Mouse (Mus musculus) left cerebral cortex, adult 11 months (tissue): ENCODE measurements around the gene Rab11fip2.
A peak's percentile ranks its signal among the peaks of the same experiment; 100 is the strongest.

Experiments used
- DNase-seq: peaks from one replicate; pipeline ENCODE4 v3.0.0; 2022; ENCODE audit warnings: low spot score

Rab11fip2 gene

DNA sequence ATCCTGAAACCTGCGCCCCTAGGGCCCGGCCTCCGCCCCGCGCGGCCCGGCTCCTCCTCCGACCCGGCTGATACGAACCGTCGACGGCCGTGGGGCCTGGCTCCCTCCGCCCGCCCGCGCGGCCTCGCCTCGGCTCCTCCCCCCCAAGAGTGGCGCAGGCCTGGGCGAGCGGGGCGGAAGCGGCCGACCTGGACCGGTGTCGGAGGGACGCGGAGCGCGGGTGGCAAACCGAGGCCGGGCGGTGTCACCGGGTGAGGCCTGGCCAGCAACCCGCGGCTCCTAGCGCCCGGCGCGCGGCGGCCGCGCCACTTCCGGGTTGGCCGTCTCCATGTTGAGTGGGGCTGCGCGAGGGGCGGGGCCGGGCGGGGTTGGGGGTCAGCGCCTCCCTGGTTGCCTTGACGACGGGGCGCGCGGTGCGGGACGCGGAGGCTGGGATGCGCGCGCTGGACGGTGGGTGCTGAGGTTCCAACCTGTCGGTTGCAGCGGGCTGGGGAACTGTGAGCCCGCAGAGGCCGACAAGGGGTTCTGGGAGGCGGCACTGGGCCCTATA is at the start of gene Rab11fip2:
TSS of gene Rab11fip2 (minus strand) at position 333 of the 550 bp plus-strand sequence.
- DNase-seq = peak; percentile 77

DNA sequence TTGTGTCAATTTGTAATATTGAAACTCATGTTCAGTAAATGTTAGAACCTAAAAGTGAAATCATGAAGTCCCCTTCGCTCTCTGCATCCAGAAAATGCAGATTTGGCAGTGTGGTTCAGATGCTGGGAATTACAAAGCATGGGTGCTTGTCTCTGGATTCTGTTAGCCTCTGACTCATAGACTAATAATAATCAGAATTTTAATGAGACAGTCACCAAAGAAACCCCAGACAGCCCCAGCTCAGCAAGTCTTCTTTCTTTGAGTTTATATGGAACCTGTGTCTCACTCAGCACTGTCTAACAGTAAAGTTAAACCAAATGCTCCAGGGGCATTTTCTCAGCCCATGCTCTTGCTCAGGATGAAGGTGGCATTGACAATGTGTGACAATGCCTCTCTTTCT is 38.1 kb upstream of the Rab11fip2 start:
- no peak for DNase-seq

DNA sequence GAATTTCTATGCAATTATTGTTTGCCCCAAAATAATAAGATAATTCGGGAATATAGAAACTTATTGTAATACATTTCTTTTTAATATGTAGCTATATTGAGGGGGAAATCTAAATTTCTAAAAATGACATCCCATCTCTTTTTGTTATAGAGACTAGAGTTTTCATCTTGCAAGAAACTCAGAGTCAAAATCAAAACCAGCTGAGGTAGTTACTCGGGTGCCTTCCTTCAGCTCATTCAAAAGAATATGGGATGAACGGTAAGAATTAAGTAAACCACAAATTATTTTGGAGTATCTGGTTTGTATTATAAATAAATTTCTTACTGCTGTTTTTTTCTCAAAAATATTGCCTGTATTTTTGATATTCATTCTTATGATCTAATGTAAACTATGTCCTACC is 11.5 kb upstream of the Rab11fip2 start:
- DNase-seq = no peak

DNA sequence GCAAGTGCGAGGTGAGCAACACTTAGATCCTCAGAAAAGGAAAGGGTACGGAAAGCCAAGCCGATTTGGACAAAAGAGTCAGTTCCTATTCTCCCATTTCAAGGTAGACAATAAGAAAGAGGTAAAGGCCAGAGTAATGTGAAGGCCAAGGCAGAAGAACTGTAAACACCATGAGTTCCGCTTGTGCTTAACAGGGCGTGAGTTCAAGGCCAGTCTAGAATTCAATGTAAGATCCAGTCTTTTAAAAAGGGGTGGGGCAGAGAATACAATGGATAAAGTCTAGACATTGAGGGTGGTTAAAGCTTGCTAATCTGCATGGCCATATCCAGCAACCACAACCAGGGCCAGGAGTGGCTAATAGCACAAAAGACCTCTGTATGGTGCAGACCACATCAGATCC is 6.3 kb upstream of the Rab11fip2 start:
- no peak for DNase-seq

DNA sequence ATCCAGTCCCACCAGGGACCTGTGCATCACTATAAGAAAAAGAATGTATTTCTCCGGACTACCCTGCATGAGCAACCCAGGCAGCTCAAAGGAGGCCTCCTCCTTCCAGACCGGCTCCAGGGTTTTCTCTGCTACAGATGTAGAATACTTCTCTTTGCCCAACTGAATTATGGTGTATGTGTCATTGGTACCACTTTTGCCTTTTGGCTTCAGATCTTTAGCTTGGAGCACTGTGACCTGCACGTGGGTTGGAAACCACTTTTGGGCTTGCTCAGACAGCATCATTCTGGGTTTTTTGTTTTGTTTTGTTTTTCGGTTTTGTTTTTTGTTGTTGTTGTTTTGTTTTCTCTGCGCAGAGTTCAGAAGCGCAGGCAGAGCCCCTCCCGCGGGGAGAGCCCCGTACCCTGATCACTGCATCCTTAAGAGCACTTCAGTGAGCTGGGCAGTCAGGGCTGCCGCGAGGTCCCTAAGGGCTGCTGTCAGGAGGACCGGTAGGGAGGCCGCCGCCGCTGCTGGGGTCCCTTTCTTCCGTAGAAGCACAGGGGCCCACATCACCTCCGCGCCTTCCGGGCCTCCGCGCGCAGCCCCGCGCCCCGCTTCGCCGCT is 635 bp downstream of the Rab11fip2 start:
- DNase-seq = no peak

DNA sequence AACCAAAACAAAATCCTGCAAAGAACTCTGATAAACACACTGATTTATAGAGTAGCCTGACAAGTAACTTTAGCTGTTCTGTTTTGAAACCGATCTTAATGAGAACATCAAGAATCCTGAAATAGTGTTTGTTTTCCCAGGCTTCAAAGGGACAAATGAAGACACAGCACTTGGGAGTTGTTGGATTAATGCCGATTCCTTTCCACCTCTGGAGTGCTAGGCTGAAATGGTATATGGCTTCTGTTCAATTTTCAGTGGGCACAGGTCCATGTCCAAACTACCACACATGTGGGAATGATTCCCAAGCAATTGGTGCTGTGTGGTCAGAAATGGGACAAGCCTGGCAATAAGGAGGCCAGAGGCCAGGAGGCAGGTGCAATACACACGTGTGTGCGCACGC is 3.7 kb downstream of the Rab11fip2 start:
- DNase-seq = no peak

DNA sequence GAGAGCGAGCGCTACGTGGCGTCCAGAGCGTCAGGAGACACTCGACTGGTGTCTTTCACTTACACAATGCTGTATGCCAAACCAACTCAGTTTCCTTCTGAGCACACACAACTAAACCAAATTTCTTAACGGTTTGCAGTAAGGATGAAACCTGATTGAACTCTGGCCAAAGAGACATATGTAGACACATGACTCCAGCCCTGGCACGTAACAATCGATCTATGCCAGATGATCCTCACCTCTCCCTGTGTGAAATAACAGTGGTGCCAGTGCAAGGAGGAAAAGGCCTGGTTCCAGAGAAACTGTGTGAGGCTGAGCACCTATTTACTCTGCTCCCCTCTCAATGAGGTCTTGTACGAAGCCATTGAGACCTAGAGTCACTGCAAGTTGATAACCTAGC is 11.4 kb downstream of the Rab11fip2 start:
- DNase-seq = no peak

DNA sequence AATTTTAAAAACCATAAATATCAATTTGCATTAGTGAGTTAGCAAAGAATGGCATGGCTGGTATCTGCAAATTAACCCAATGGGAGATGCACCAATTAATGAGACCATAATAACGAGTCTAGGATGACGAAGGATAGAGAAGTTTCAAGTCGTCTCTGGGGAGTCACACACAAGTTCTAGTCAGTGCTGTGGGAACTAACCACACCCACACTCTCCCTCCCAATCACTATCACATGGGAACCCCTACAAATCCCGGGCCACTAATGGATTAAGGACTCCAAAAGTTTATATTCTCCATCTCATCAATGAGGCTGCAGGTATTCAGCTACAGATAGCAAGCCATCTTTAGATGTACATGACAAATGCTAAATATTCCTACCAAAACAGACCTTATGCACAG is 14.8 kb downstream of the Rab11fip2 start:
- DNase-seq = no peak

DNA sequence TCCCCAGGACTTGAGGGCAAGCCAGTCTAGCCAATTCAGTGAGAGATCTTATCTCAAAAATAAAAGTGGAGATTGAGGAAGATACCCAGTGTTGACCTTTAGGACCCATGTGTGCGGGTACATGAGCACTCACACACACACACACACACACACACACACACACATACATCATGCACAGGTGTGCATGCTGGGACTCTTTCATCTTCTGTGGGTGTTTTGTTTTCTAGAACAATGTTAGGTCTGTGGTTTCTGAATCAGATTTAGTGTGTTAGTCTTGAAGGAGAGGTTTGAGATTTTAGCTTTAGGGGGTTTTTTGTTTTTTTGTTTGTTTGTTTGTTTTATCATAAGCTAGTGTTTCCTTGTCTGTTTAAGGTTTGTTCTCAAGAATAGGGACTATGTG is 17.3 kb downstream of the Rab11fip2 start:
- no peak for DNase-seq

DNA sequence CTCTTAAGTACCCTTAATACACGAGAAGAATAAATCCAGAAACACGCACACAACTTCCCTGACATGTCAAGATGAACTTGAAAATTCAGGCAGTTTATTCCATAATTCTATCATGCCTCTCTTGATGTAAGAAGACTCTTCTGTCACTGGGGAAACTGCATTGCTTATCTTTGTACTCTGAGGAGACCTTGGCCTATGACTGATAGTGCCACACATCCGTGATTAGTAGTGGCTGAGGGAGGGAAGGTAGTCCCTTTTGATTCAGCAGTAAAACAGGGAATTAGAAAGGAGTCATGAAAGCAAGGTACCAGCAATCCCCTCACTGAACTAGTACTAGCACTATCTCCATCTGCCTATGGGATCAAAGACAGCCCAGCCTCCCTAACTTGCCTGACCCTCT is 22.6 kb downstream of the Rab11fip2 start:
- no peak for DNase-seq

DNA sequence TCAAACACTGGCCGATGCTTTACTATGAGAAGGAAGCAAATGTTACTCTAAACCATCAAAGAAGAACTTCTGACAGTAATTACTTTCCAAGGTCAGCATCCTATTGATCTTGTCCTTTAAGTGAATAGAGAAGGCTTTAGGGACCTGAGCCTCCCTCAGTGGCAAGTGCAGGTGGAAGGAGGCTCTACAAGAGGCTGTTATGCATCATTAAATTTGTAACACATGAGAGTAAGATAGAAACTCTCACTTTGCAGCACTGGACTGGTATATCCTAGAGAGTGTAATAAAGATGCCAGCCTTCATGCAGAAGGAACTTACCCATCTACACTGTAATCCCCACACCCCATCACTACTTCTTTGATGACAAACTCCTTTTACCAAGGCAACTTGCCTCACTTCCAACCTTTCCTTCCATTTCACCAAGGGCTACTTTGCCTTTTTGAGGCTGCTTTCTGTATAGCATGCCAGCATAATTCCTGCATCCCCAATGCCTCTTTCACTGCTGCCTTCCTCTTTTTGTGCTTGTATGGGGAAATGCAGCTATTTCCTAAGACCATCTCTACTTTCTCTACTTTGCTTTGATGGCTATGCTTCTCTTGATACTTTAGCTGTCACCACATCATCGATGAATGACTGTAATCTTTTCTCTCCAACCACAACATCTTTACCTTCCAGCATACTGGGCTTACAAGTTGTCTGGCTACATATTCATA is 25.4 kb downstream of the Rab11fip2 start:
- DNase-seq = no peak

DNA sequence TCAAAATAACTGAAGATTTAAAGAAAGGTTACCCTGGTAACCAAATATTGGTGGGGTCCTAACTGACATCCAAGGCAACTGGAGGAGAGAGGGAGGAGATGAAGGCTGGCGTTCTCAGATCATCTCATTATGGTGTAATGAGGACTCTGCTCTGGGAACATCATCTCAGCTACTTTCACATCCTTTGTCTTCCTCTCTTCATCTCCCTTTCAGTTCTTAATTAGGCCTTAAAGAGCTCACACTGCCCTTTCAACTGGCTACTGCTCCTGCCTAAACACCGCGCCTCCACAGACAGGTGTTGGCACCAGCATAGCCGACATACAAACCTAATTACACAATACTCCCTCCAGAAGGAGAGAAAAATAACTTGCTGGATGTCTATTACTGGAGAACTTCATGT is 31.9 kb downstream of the Rab11fip2 start:
- DNase-seq = no peak

DNA sequence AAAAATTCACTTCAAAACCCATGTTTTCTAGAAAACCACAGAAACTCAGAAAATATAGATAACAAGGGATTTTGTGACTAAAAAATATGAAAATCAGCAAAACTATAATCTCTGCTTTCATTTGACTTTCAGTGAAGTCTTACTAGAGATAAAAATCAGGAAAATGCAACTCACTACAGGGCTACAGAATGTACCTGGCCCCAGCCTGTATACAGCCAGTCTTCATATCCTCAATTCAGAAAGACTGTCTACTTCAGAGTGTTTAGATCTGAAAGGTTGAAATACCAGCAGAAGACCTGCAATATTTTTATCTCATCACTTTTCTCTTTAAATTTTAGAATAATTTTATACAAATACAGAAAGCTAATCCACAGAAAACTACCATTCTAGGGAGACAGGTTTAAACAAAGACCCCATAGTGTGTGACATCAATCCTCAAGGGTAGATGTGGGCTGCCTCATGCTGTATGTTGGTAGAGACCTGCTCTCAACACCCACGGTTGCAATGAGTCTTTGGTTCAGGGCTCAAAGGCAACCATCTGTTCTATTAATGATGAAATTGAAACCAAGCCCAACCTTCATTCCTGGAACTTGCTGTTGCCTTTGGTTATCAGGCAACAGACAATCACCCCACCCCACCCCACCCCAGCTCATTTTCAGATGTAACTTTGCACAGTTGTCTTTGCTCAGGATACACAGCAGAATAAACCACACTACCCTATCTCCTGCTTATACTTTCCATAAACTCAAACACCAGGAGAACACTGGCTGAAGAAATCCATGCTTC is 38.0 kb downstream of the Rab11fip2 start:
- DNase-seq = no peak

DNA sequence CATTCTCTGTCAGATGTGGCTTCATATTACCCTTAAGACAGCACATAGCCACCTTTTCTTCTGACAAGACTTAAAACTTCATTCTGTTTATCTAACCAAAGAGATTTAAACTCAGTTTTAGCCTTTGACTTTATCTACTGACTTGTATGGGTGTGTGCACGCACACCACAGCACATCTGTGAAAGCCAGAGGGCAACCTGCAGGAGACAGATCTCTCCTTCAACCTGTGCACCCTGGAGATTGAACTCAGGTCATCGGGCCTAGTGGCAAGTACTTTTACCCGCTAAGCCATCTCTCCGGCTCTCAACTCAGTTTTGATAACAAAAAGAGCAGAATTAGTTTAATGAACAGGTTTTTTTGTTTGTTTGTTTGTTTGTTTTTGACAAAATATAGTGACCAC is 43.5 kb downstream of the Rab11fip2 start:
- no peak for DNase-seq

DNA sequence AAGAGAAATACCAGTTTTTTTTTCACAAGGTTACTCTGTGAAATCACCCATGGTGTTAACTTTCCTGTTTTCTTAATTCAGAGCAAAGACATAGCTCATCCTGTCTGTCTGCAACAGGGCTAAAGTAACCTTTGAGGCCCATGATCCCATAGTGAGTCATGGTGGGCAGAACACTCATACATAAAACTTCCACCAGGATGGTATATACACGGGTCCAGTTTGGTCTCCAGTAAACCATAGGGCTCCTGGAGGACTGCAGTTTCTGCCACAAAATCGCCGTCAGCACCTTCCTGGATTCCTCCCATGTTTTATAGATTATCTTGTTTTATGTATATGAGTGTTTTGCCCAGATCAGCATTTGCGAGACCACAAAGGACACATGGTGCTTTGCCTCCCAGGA is 45.2 kb downstream of the Rab11fip2 start:
- no peak for DNase-seq

DNA sequence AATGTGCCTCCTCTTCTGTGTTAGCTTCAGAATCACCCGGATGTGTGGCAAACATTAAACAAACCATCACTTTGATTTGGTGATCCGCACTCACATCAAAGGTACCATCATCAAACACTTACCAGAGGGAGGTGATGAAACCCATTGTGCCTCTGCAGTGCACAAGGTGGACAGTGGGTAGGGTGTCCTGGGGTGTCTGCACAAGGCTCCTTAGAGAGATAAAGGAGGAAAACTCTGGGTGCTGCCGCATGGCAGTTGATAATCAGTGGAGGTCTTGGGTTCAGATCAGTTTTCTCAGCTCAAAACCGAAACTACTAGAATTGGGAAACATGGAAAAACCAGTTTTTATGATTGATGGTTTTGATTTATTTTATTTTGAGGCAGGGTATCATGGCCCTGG is 54.1 kb downstream of the Rab11fip2 start:
- no peak for DNase-seq

DNA sequence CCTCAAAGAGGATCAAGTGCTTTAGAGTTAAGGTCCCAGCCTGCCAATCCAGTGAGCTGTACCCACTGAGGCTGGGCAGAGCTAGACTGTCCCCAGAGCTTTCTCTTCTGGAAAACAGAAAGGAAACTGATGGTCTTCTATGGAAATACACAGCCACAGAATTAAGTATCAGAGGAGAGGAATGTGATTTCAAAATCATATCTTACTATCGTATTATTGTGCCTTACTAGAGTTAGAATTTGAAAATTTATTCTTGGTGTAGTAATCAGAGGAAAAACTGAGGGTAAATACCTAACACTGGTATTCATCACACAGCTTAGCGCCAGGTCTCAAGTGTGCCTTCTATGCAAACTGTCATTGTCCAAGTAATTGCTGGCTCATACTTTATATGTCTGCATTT is 54.6 kb downstream of the Rab11fip2 start:
- DNase-seq = no peak

DNA sequence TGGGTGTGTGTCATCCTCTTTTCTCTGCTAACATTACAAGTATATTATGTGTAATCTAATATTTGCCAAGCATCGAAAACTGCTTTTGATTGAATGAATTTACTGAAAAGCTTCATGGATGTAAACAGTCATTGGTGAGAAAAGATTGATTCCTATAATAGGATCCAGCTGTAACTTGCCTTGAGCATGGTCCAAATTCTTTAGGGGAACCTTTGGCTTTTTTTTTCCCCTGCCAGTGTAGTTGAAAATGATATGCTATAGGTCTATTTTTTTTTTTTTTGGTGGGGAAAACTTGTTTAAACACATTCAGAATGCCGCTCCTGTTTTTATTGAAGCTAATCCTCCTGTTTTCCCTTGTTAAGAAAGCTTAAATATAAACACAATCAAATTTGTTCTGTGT is 55.6 kb downstream of the Rab11fip2 start:
- no peak for DNase-seq

DNA sequence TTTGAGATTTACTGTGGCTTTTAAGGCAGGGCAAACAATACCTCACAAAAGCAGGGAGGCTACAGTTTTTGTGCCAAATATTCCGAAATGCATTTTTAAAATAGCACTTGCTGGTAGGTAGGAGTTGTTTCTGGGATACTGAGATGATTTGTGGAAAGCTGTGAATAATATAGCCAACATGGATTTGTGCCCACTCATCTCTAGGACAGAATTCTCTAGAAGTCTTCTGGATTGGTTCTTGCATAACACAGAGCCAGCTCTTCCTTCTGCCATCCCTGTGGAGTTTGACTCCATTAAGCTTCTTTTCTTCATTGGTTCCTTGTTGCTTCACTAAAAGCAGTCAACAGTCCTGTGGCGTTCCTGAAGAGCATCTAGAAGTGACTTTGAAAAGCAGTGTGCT is 58.2 kb downstream of the Rab11fip2 start:
- no peak for DNase-seq

DNA sequence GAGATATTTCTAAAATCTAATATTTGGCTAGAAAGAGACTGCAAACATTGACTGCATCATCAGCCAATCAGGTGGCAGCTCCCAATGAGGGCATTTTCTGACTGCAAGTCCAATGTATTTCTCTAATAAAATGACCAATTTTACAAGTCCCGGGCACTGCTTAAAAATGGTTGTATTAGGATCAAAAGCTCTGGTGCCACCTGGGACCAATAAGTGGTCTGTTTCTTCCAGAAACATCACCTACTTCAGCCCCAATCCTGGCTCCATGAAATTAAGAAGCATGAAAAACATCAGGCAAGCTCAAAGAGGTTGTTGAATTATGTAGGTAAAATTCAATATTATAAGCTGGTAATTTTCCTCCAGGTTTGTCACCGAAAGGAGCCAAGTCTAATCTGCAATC is 66.2 kb downstream of the Rab11fip2 start:
- no peak for DNase-seq

DNA sequence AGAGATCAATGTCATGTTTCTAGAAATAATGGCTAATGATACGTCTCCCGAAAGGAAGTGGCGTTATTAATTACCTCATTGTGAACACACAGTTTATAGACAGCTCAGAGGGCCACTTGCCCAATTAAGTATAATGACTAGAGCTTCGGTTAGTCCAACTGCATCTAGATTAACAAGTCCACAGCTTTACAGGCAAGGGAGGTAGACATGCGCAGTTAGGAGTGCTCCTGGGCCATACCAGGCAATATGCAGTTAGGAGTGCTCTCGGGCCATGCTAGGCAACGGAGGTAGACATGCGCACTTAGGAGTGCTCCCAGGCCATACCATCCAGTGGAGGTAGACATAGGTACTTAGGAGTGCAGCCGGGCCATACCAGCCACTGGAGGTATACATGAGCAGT is 76.8 kb downstream of the Rab11fip2 start:
- DNase-seq = no peak

DNA sequence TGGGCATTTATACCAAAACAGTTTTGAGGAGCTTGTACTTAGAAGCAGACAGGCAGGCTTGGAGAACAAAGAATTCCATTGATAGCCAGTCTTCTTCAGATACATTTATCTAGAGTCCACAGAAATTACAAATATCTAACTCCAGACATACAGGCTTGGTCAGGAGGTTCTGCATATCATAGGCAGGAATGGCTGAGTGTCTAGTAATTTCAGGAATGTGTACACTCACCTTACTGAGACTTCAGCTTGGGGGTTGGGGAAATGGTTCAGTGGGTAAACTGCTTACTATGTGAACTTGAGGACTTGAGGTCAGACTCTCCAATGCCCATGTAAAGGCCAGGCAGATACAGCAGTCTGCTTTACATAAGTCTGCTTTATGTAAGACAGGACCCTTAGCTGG is 81.0 kb downstream of the Rab11fip2 start:
- DNase-seq = no peak

DNA sequence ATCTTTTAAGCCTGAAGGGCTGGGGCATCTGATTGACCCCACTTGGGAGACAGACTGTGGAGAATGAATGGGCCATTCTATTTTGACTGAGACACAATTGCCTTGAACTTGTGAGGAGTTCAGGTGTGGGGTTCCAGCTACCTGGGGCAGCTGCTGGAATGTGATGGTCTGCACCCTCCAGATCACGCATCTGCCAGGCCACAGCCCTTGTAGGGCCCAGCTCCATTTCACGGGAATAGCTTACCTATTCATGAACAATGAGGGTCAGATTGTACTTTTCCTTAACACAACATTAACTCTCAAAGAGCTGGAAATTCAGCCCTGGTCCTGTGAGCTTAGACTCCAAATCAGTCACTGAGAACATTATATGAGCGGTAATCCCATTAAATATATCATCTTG is 82.7 kb downstream of the Rab11fip2 start:
- no peak for DNase-seq
